Mouse (Mus musculus): Measurements from ENCODE around the gene Acbd3. TPM values are rescaled to one million over a fixed set of nuclear protein-coding genes. Genes with fewer than 3 reads are reported as not detected.

Acbd3 gene
- total RNA-seq, 2 experiments from 2014 or later, result 19.1 to 42.7 TPM

DNA sequence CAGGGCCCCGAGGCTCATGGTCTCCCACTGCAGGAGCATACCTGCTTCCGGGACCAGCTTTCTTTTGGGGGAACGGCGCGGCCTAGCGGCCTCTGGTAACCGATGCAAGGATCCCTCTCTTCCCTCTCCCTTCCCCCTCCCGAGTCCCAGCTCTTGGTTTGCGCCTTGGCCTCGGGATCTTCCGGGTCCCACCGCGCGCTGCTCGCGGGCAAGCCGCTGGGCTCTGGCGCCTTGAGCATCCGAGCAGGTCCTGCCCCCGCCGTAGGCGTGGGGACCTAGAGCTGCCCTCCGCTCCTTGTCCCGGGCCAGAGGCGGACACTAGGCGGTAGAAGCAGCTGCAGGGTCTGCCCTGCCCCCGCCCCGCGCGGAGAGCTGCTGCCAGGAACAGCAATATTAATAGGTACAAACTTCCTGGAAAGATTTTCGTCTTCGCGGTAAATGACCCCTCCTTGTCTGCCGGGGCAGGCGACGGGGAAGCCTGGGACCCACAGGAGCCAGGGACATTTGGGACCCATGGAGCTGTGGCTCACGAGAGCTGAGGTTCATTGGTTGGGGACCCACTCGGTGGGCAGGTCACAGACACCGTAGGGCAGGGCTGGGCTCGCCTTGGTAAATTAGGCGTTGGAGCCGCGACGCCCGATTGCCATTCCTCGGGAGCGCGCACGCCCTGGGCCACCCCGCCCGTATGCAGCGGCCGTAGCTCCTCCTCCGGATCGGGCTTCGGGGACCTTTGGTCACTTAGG lies 52.0 kb downstream of the Acbd3 start:
- peak; percentile 82 for ATAC-seq (replicated peaks; ENCODE audit: low FRiP score, low TSS enrichment, poor library complexity, severe bottlenecking)

- peak; percentile 21 for ATAC-seq (replicated peaks; ENCODE audit: low FRiP score, low TSS enrichment, poor library complexity, severe bottlenecking)
These were observed 52.5 kb downstream of the Acbd3 start for GRCm38 (mm10) chr1:180778403-180778754.

DNA sequence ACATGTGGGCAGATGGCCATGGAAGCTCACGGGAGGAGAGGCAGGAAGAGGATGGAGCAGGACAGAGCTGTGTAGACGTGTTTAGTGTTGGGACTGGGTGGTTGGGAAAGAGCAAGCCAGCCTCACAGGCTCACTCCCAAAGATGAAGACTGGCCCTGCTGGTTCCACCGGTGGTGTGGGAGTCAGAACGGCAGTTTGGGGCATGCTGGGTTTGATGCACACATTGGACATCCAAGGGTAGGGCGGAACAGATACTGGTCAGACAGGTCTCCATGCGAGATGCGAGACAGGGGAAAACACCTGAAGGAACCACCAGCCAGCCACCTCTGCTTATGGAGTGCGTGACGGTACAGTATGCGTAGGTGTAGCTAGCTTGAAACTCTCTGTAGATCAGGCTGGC lies 53.1 kb downstream of the Acbd3 start:
- no peak for ATAC-seq (replicated peaks; ENCODE audit: low FRiP score, low TSS enrichment, poor library complexity, severe bottlenecking)

DNA sequence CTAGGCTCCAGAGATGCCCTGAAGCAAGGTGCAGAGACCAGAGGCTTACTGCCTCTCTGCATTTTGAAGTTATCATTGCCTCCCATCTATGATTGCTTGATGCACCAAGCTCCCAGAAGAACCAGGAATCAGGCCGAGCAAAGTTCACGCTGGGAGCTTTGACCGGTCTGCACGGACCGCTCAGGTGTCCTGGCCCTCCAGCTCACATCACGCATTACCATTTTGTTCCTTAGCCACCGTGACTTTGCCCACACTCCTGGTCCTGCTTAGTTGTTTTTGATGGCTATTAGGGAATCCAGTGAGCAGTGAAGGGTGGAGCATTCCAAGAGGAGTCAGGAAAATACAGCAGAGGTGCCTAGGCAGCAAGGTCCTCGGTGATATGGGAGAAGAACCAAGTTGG lies 54.4 kb downstream of the Acbd3 start:
- no peak for ATAC-seq (replicated peaks; ENCODE audit: low FRiP score, low TSS enrichment, poor library complexity, severe bottlenecking)

GRCm38 (mm10) chr1:180781250-180781649 lies 55.4 kb downstream of the Acbd3 start:
- no peak for ATAC-seq (replicated peaks; ENCODE audit: low FRiP score, low TSS enrichment, poor library complexity, severe bottlenecking)

DNA sequence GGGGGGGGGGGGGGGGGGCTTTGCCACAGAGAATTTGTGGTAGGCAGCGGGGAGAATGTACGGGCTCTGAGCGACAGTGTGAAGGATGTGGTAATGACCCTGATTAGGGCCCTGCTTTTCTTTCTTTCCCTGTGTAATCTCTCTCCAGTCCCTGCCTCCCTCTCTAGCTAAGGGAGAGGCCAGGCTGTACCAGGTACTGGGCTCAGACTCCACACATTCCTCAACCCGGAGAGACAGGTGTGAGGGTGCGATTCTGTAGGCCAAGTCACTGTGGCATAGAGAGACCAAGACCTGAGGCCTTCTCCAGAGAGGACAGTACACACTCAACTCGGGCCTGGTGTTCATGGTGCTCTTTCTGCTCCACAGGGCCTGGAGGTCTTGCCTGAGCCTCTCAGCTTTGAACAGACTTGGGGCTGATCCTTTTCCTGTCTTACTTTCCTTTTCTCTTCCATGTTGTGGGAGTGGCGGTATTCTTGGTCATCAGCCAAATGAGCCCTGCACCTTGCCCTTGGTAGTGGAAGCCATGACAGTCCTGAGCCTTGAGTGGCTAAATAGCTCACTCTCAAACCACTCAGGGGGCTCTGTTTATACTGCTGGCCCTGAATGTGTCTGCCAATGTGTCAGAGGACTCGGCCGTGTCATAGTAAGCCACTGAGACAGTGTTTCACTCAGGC lies 57.2 kb downstream of the Acbd3 start:
- ATAC-seq (replicated peaks; ENCODE audit: low FRiP score, low TSS enrichment, poor library complexity, severe bottlenecking), result no peak

- no peak for ATAC-seq (replicated peaks; ENCODE audit: low FRiP score, low TSS enrichment, poor library complexity, severe bottlenecking)
These were observed 57.7 kb downstream of the Acbd3 start for GRCm38 (mm10) chr1:180783580-180783928.

DNA sequence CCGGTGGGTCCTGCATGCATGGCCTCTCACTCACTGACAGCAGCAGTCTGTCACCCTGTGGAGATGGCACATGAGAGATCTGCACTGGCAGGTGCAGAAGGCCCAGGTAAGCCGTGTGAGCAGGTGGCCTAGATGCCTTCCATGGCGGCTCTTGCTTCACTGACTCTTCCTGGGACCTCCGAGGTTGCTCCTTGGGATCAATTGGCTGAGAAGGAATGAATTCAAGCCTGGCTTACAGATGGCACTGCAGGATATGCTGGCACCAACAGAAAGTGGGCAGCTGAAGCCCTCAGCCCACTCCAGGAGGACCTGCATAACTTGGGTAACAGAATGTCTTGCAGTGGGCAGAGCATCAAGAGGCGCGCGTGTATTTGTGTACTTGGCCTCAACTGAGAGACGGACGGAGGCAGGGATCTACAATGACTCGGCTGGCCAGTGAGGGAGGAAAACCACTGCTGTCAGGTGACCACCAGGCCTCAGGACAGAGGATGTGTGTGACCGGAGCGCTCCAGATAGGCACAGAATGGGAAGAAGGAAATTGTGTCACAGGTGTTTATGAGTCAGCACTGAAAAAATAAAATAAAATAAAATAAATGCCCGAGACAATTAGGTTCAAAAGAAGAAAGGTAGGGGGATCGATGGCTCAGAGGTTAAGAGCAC lies 66.1 kb downstream of the Acbd3 start:
- ATAC-seq (replicated peaks; ENCODE audit: low FRiP score, low TSS enrichment, poor library complexity, severe bottlenecking), result no peak

DNA sequence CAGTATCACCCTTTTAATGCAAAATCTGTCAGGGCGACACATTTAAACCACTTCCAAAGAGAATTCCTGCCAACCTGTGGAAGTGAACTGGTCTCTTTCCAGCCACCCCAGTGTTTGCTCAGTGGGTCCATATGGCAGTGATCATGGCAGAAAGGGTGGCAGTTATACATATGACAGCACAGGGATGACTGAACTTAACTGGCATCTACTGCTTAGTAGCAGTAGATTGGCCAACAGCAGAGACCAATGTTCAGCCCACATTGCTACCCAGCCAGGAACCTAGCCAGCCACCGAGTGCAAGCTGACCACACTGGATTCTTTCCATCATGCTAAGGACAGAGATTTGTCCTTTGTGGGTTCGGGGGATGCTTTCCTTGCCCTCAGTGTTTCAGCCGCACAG lies 67.0 kb downstream of the Acbd3 start:
- ATAC-seq (replicated peaks; ENCODE audit: low FRiP score, low TSS enrichment, poor library complexity, severe bottlenecking), result no peak

- peak; percentile 17 for ATAC-seq (replicated peaks; ENCODE audit: low FRiP score, low TSS enrichment, poor library complexity, severe bottlenecking)
These were observed 67.7 kb downstream of the Acbd3 start for GRCm38 (mm10) chr1:180793445-180794117.

GRCm38 (mm10) chr1:180794170-180794569 lies 68.3 kb downstream of the Acbd3 start:
- ATAC-seq (replicated peaks; ENCODE audit: low FRiP score, low TSS enrichment, poor library complexity, severe bottlenecking), result peak; percentile 51

GRCm38 (mm10) chr1:180798660-180799059 lies 72.8 kb downstream of the Acbd3 start:
- no peak for ATAC-seq (replicated peaks; ENCODE audit: low FRiP score, low TSS enrichment, poor library complexity, severe bottlenecking)

- ATAC-seq (replicated peaks; ENCODE audit: low FRiP score, low TSS enrichment, poor library complexity, severe bottlenecking), result no peak
These were observed 73.4 kb downstream of the Acbd3 start for GRCm38 (mm10) chr1:180799253-180799652.

DNA sequence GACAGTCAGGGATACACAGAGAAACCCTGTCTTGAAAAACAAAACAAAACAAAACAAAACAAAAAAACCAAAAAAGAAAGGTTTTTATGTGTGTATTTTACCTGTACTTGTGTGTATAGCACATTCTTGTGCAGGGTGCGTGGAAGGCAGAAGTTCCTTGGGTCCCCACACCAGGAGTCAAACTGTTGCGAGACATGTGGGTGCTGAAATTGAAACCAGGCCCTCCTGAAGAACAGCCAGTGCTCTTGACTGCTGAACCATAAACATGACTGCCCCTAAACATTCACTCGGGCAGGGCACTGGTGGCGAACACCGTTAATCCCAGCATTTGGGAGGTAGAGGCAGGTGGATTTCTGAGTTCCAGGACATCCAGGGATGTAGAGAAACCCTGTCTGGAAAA lies 74.2 kb downstream of the Acbd3 start:
- no peak for ATAC-seq (replicated peaks; ENCODE audit: low FRiP score, low TSS enrichment, poor library complexity, severe bottlenecking)

DNA sequence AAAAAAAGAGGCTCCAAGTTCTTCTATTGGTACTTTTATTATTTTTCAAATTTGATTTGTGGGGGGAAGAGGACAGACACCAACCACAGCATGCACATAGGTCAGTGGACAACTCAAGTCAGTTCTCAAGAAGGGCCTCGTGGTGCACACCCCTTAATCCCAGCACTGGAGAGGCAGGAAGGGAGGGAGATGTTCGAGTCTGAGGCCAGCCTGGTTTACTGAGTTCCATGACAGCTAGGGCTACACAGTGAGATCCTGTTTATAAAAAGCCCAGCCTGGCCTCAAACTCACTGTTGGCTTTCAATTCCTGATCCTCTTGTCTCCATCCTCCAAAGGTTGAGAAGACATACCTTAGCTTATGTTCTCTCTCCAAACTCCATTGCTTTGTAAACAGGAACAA lies 75.0 kb downstream of the Acbd3 start:
- ATAC-seq (replicated peaks; ENCODE audit: low FRiP score, low TSS enrichment, poor library complexity, severe bottlenecking), result no peak

DNA sequence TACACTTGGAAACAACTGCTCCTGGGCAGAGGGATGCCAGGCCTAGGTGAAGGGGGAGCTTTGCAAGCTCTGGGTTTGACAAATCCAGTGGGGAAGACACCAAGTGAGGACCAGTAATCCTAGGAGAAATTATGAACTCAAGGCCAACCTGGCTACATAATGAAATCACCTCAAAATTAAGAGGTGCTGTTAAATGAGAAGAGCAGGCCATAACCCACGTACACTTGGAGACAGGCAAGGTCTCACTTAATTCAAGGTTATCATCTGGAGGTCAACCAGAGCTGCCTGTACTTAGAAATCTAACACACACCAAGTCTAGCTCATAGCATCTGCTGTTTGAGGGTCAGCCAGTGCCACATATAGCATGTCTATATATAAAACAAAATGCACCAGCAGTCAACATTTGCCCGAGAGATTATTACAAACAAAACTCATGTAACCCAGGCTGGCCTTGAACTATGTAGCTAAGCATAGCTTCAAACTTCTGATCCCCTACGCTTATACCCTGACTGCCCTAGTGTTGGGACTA lies 75.7 kb downstream of the Acbd3 start:
- no peak for ATAC-seq (replicated peaks; ENCODE audit: low FRiP score, low TSS enrichment, poor library complexity, severe bottlenecking)

Data from megakaryocyte-erythroid progenitor cell, adult 5-6 weeks (primary cell).